Mouse (Mus musculus): Measurements from ENCODE around the gene Arid5a.

- no peak for TF ChIP-seq CTCF (IDR thresholded peaks at IDR 0.05; ENCODE audit: control insufficient read depth, insufficient read depth, insufficient replicate concordance, low read depth, low read length)
- TF ChIP-seq POLR2A (IDR thresholded peaks at IDR 0.05; ENCODE audit: control insufficient read depth, low read depth, low read length) = no peak
Observed at GRCm38 (mm10) chr1:36274455-36274854, 33.1 kb upstream of the Arid5a start, which contains the start of gene Neurl3.
